Mouse (Mus musculus) heart, embryonic 12.5 days (tissue): ENCODE results near the gene Rilpl1. TPM values are rescaled to one million over a fixed set of nuclear protein-coding genes. Genes with fewer than 3 reads are reported as not detected.
"Not testable (repeated sequence)": the region's sequence is repeated elsewhere in the genome, so short reads cannot be mapped to it uniquely, and the experiment has no call there.

Source experiments
- ATAC-seq: fragments of 200-750 bp; cut with Nextera tagmentation; 2 replicates; pipeline ENCODE4 v1.8.0; 2017; ENCODE audit warnings: moderate TSS enrichment, moderate library complexity; ENCODE audit not compliant: insufficient number of reproducible peaks, low FRiP score
- H3K27ac ChIP-seq: fragments of 300-500 bp; sonication (generic); 2 replicates; pipeline ENCODE4 v1.5.1; 2016; ENCODE audit warnings: mild to moderate bottlenecking, moderate library complexity; ENCODE audit not compliant: poor library complexity, severe bottlenecking
- H3K27me3 ChIP-seq: fragments of 300-500 bp; sonication (generic); replicated peaks from 2 replicates; pipeline ENCODE4 v1.6.1; 2016; ENCODE audit warnings: mild to moderate bottlenecking, moderate library complexity
- H3K36me3 ChIP-seq: fragments of 300-500 bp; sonication (generic); 2 replicates; pipeline ENCODE4 v1.6.1; 2016; ENCODE audit warnings: mild to moderate bottlenecking, moderate library complexity
- H3K4me1 ChIP-seq: fragments of 300-500 bp; sonication (generic); replicated peaks from 2 replicates; pipeline ENCODE4 v1.6.1; 2016; ENCODE audit warnings: mild to moderate bottlenecking
- H3K4me2 ChIP-seq: fragments of 300-500 bp; sonication (generic); 2 replicates; pipeline ENCODE4 v1.6.1; 2016; ENCODE audit warnings: mild to moderate bottlenecking, moderate library complexity
- H3K4me3 ChIP-seq: fragments of 300-500 bp; sonication (generic); 2 replicates; pipeline ENCODE4 v1.5.1; 2016; ENCODE audit warnings: mild to moderate bottlenecking
- H3K9ac ChIP-seq: fragments of 300-500 bp; sonication (generic); 2 replicates; pipeline ENCODE4 v1.6.1; 2016; ENCODE audit warnings: mild to moderate bottlenecking, moderate library complexity
- H3K9me3 ChIP-seq: fragments of 300-500 bp; sonication (generic); replicated peaks from 2 replicates; pipeline ENCODE4 v1.6.1; 2016; ENCODE audit warnings: mild to moderate bottlenecking, moderate library complexity
- WGBS: fragments of 180-500 bp; shearing (Covaris S2); methylation state at CpG from one replicate; pipeline ENCODE4 v1.1.7; 2016; 5-methylcytosine and 5-hydroxymethylcytosine counted together
- polyA plus RNA-seq: library from polyadenylated mRNA; unstranded; fragments of >200 nt; fragmentation: Nextera tagmentation; extraction: Ambion mirVana; gene quantifications from 2 replicates; pipeline ENCODE4 v1.2.1, GENCODE M21; 2016

Rilpl1 gene
- polyA plus RNA-seq: 27.6 and 29.8 TPM in 2 replicates

DNA sequence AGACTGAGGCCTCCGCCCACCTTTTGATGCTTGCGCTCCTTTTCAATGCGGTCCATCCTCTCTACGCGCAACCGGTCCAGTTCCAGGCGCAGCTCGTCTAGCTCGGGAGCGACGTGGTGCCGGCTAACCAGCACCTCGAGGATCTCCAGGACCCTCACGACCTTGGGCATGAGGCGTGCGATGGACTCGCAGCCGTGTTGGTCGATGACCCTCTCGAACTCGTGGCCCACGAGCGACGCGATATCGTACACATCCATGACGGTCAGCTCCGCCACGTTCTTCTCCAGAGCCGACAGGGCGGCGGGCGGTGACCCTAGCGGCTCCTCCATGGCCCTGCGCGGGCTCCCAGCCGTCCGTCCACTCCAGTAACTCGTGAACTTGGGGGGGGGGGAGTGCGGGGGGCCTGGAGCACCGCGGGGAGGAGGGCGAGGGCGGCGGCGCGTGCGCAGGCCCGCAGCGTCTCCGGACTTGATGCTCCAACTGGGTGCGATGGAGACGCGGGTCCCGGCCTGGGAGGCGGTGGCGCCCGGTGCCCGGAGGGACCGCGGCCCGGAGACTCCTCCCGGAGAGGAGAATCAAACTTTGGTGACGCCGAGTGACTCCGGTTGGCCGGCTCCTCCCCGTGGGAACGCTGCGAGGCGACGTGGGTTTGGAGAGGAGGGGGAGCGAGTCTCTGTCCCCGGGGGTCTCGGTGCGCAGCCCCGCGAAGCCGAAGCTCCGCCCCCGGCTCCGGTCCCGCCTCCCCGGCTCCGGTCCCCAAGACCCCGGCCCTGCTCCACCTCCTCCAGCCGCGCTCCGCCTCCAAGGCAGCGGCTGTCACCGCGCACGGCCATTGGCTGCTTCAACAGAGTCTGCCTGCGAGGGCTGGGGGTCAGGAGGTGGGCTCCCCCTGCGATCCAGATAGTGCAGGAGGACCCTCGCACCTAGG lies at the start of gene Rilpl1:
Rilpl1 (minus strand) TSS at position 737 of the 928 bp plus-strand sequence.
- peak within 1 kb of the TSS; percentile 89 for H3K27ac ChIP-seq
- peak within 1 kb of the TSS; percentile 94 for H3K4me2 ChIP-seq
- H3K4me1 ChIP-seq: peaks cover 39% of the 10 kb centered on the region
- H3K9ac ChIP-seq: peak within 1 kb of the TSS; percentile 90
- H3K36me3 ChIP-seq: peaks cover 8% of the 10 kb centered on the region; the same call in 1 of the 2 replicates
- peak within 1 kb of the TSS; percentile 88 for H3K4me3 ChIP-seq
- H3K27me3 ChIP-seq: no peaks in the 10 kb centered on the region
- H3K9me3 ChIP-seq: no peaks in the 10 kb centered on the region
- ATAC-seq: peak; percentile 86
- WGBS: under 1% methylated on average over 92 of the region's 96 CpGs

GRCm38 (mm10) chr5:124578633-124579317 lies 47.6 kb upstream of the Rilpl1 start, which contains the start of the genes Eif2b1 and Gtf2h3:
Eif2b1 (minus strand) TSS chr5:124579131.
Gtf2h3 (plus strand) TSS chr5:124579140.
- H3K27me3 ChIP-seq: no peaks in the 10 kb centered on the region
- H3K9me3 ChIP-seq: no peaks in the 10 kb centered on the region
- peak within 1 kb of the TSS; percentile 78 for H3K4me3 ChIP-seq
- 0 out of 2 replicates have a peak within 1 kb of the TSS, but pooled peaks have one; percentile 20 for H3K27ac ChIP-seq
- H3K4me2 ChIP-seq: peak within 1 kb of the TSS; percentile 94
- peak within 1 kb of the TSS; percentile 78 for H3K9ac ChIP-seq
- WGBS: 1% methylated on average over 51 of the region's 51 CpGs
- peaks cover 22% of the 10 kb centered on the region for H3K4me1 ChIP-seq
- peaks cover 52% of the 10 kb centered on the region for H3K36me3 ChIP-seq
- peak; percentile 90 for ATAC-seq

GRCm38 (mm10) chr5:124575467-124575866 lies 44.3 kb upstream of the Rilpl1 start:
- H3K9me3 ChIP-seq: no peaks in the 10 kb centered on the region
- H3K9ac ChIP-seq: no peak overlapping the region
- peaks cover 71% of the 10 kb centered on the region for H3K36me3 ChIP-seq
- no peak overlapping the region for H3K4me3 ChIP-seq
- H3K27me3 ChIP-seq: no peaks in the 10 kb centered on the region
- WGBS: 87% methylated on average over 7 of the region's 7 CpGs
- no peak overlapping the region for H3K4me2 ChIP-seq
- H3K27ac ChIP-seq: no peak overlapping the region
- H3K4me1 ChIP-seq: peaks cover 19% of the 10 kb centered on the region
- no peak for ATAC-seq

- Histone ChIP-seq H3K27ac (no peak overlapping the region), H3K9ac (no peak overlapping the region), H3K9me3 (no peaks in the 10 kb centered on the region), H3K36me3 (peaks cover 98% of the 10 kb centered on the region), H3K4me3 (no peak overlapping the region), H3K4me2 (no peak overlapping the region), H3K27me3 (no peaks in the 10 kb centered on the region), H3K4me1 (0 out of 2 replicates have a peak, but pooled peaks cover 3% of the 10 kb centered on the region)
- no peak for ATAC-seq
- WGBS: 79% methylated on average over 12 of the region's 12 CpGs
Observed at GRCm38 (mm10) chr5:124571068-124571467, 39.9 kb upstream of the Rilpl1 start.

DNA sequence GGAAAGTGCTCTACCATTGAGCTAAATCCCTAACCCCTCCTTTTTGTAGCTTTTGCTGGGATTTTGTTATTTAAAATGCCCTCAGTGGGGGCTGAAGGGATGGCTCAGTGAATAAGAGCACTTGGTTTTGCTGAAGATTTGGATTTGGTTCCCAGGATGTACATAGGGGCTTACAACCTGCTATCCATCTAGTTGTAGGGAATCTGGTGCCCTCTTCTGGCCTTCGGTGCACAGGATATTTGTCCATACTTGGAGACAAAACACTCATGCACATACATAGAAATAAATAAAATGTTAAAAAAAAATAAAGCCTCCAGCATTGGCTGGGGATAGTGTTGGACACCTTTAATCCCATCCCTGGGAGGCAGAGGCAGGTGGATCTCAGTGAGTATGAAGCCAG lies 24.0 kb upstream of the Rilpl1 start:
- H3K4me2 ChIP-seq: no peak overlapping the region
- H3K4me1 ChIP-seq: peaks cover 11% of the 10 kb centered on the region
- H3K36me3 ChIP-seq: peaks cover 55% of the 10 kb centered on the region
- H3K27me3 ChIP-seq: no peaks in the 10 kb centered on the region
- H3K27ac ChIP-seq: no peak overlapping the region
- H3K4me3 ChIP-seq: no peak overlapping the region
- ATAC-seq: no peak
- WGBS: 73% methylated on average over 1 of the region's 1 CpGs
- H3K9me3 ChIP-seq: no peaks in the 10 kb centered on the region
- no peak overlapping the region for H3K9ac ChIP-seq

DNA sequence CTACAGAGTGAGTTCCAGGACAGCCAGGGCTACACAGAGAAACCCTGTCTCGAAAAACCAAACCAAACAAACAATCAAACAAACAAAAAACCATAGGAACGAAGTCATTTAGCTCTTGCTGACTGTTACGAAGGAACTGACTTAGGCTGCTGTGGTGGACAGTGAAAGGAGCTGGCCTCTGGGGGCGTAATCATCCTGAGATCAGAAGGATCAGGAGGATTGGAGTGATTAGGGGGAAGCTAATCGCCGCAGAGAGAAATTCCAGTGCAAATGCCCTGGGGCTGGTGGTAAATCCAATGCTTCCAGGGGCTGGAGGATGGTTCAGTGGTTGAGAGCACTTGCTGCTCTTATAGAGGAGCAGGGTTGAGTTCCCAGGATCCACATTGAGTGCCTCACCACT lies 22.4 kb upstream of the Rilpl1 start:
- Histone ChIP-seq H3K4me2 (peak overlapping the region; percentile 86), H3K4me3 (0 out of 2 replicates have a peak overlapping the region, but pooled peaks have one; percentile 6), H3K4me1 (peaks cover 11% of the 10 kb centered on the region), H3K27ac (no peak overlapping the region), H3K27me3 (no peaks in the 10 kb centered on the region), H3K9ac (peak overlapping the region; percentile 9; the same call in 1 of the 2 replicates), H3K9me3 (no peaks in the 10 kb centered on the region), H3K36me3 (peaks cover 43% of the 10 kb centered on the region)
- no peak for ATAC-seq
- WGBS: 74% methylated on average over 6 of the region's 6 CpGs

- H3K4me1 ChIP-seq: peaks cover 11% of the 10 kb centered on the region
- peak; percentile 87 for ATAC-seq
Observed at GRCm38 (mm10) chr5:124552558-124553307, 21.5 kb upstream of the Rilpl1 start, which contains the start of gene Ddx55. Ddx55 (plus strand) TSS chr5:124552864.

GRCm38 (mm10) chr5:124552094-124552472 lies 20.9 kb upstream of the Rilpl1 start:
- ATAC-seq: no peak
- H3K9me3 ChIP-seq: no peaks in the 10 kb centered on the region
- peak overlapping the region; percentile 73 for H3K9ac ChIP-seq
- 10% methylated on average over 9 of the region's 9 CpGs for WGBS
- H3K4me3 ChIP-seq: peak overlapping the region; percentile 73
- peak overlapping the region; percentile 70 for H3K27ac ChIP-seq
- H3K4me2 ChIP-seq: peak overlapping the region; percentile 86
- peaks cover 11% of the 10 kb centered on the region for H3K4me1 ChIP-seq
- H3K27me3 ChIP-seq: no peaks in the 10 kb centered on the region
- H3K36me3 ChIP-seq: peaks cover 42% of the 10 kb centered on the region

More at GRCm38 (mm10) chr5:124552558-124553307, 21.5 kb upstream of the Rilpl1 start, which contains the start of gene Ddx55:
- H3K9me3 ChIP-seq: no peaks in the 10 kb centered on the region
- H3K27me3 ChIP-seq: no peaks in the 10 kb centered on the region
- under 1% methylated on average over 66 of the region's 66 CpGs for WGBS
- peaks cover 42% of the 10 kb centered on the region for H3K36me3 ChIP-seq
- peak within 1 kb of the TSS; percentile 73 for H3K4me3 ChIP-seq
- peak within 1 kb of the TSS; percentile 73 for H3K9ac ChIP-seq
- H3K27ac ChIP-seq: peak within 1 kb of the TSS; percentile 70
- H3K4me2 ChIP-seq: peak within 1 kb of the TSS; percentile 86

GRCm38 (mm10) chr5:124551349-124552093 lies 20.3 kb upstream of the Rilpl1 start:
- not testable (repeated sequence) for H3K9me3 ChIP-seq, ATAC-seq, H3K27ac ChIP-seq, H3K27me3 ChIP-seq
- Histone ChIP-seq H3K4me1 (peaks cover 11% of the 10 kb centered on the region), H3K36me3 (peaks cover 42% of the 10 kb centered on the region), H3K9ac (peak overlapping the region; percentile 73), H3K4me2 (peak overlapping the region; percentile 86), H3K4me3 (peak overlapping the region; percentile 73)
- 29% methylated on average over 5 of the region's 5 CpGs for WGBS

DNA sequence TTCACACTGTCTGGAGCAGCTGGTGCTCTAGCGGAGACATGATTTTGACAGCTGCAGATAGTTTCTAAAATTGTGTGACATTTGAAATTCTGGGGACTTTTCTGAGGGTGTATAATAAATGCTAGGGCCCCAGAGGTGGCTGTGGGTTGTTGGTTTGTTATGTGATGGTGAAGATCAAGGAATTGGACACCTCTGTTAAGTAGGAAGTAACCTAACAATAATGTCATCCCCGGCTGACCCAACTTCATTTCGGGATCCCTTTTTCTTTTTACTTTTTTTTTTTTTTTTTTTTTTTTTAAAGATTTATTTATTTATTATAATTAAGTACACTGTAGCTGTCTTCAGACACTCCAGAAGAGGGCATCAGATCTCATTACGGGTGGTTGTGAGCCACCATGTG lies 19.5 kb upstream of the Rilpl1 start:
- not testable (repeated sequence) for H3K9ac ChIP-seq, H3K9me3 ChIP-seq, H3K4me2 ChIP-seq, ATAC-seq, H3K27ac ChIP-seq, H3K27me3 ChIP-seq, H3K4me3 ChIP-seq
- Histone ChIP-seq H3K36me3 (peaks cover 49% of the 10 kb centered on the region), H3K4me1 (peaks cover 11% of the 10 kb centered on the region)
- WGBS: 86% methylated on average over 4 of the region's 4 CpGs
